Mouse (Mus musculus) granulocyte monocyte progenitor cell, adult 5-6 weeks (primary cell): ENCODE results near the gene Gm10840. TPM values are rescaled to one million over a fixed set of nuclear protein-coding genes. Genes with fewer than 3 reads are reported as not detected.

Source experiments
- ATAC-seq: replicated peaks from 2 replicates; pipeline ENCODE4 v1.8.0; 2016; ENCODE audit warnings: mild to moderate bottlenecking, moderate TSS enrichment, inconsistent platforms; ENCODE audit not compliant: poor library complexity, severe bottlenecking
- total RNA-seq, 2 experiments: library from RNA; stranded (forward) in 1 of 2; stranded (reverse) in 1 of 2; fragments of 200-712, 200-1000 nt in 1 of 2; fragments of >200 nt in 1 of 2; fragmentation: Nextera tagmentation in 1 of 2; gene quantifications; 2 replicates each; pipeline ENCODE4 v1.2.3; 2014 to 2017

The Gm10840 gene
- total RNA-seq, 2 experiments from 2014 or later: not detected

DNA sequence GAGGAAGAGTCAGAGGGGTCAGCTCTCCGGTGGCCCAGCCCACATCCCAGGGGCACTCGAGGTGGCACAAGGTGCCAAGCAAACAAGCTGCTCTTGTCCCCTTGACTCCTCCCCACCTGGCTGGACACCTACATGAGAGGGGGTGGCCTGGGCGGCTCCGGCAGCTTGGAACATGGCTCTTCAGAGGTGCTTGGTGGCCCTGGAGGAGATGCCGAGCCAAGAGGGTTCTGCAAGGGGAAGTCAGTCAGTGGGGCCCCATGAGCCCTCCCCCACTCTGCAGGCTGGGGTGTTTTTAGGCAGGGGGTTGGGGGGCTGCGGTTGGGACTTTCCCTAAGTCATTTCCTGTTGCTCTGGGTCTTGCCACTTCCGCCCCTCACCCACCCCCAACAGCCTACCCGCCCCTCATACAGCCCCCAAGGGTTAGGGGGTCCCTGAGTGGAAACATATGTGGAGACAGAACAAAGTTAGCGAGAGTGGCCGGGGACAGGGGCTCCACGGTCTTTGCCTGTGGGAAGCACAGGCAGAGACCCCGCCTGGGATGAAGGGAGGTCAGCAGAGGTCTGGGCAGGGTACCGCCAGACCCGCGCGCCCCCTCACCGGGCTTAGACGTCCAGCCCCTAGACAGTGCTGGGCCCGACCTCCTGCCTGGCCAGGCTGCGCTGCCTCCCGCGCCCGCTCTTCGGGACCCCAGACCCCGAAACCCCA lies 1.3 kb upstream of the Gm10840 start:
- peak; percentile 64 for ATAC-seq

DNA sequence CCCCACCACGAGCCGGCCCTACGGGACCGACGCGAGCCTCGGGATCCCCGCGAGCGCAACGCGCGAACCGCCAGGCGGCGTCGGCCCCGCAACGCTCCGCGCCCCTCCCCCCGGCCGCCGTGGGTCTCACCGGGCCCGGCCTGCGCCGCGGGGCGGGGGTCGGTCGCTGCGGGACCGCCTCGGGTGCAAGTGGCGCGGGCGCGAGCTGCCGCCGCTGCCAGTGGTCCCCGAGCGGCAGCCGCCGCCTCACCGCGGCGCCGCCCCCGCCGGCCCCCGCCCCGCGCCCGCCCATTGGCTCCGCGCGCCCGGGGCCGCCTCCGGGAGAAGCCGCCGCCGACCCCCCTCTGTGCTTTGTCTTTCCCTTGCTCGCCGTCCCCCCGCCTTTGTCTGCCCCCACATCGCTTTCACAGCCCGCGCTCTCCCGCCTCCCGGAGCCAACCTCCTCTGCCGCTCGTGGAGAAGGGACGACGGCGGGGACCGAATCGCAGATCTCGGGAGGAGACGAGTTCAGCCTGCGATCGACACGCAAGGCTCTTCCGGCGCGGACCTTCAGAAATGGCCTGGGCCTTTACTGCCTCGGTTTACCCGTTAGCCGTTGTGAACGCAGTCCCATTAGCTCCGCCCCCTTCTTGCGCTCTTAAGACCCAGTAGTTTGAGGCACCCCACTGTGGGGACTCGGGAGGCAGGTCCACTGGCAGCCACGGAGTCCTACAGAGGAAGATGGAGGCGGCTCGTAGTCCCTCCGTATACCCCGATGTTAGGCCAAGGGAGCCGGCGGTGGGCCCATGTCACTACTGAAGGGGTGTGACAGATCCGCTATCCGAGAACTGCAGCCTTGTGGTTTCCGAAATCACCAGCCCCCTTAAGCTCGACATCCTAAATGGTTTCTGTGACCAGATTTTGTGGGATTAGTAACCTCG lies 469 bp upstream of the Gm10840 start:
- peak; percentile 44 for ATAC-seq

GRCm38 (mm10) chr11:106162237-106162636 lies 1.6 kb downstream of the Gm10840 start:
- ATAC-seq: no peak

DNA sequence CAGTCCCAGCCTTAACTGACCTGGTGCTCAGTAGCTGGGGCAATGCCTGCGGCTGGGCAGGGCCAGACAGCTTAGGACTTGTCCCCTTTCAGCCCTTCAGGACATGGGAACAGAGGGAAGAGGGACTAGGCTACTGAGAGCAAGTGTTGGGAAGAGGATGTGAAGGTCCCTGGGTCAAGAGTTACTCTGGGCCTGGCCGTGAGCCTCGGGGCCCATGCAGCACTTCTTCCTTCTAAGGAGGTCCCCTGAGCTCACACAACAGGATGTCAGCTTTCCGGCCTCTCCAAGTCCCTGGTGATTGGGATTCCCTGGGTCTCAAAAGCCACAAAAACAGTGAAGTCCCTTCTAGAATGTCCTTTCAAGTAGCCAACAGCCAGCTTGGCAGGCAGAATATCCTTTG lies 2.9 kb downstream of the Gm10840 start:
- no peak for ATAC-seq

DNA sequence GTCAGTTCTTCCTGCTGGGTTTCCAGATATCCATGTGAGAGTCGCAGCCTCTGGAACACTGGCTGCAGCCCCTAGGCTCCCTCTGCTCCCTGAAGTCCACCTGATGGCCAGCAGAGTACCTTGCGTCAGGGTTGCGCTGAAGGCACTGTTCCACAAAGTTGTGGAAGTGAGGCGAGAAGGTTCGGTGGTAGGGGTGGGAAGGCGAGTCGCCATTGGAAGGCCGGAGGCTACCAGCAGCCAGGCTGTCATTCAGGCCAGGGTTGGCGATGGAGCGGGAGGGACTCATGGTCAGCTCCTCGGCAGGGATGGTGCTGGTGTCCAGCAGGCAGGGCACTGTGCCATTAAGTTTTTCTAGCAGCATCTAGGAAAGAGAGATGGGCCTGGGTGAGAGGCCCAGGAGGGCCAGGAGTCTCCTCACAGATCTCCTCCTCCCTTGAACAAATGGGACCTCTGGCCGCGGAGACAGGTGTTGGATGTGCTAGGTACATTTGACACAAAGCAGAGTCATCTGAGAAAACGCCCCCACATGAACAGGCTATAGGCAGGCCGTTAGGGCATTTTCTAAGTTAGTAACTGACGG lies 4.0 kb downstream of the Gm10840 start:
- no peak for ATAC-seq

DNA sequence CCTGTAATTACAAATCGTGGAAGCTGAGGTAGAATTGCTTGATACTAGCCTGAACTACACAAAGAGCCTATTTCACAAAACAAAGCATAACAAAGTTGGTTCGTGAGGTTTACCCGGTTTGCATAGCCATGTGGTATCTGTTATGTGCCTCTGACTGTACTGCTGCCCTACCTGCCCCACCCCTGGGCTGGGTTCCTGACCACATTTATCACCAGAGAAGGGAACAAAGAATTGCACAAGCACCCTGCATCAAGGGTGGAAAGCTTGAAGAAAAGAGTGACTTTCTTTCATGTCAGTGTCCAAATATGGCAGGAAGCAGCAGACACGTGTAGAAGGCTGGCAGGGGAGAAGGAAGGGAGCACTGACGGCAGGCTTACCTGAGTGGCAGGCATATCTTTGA lies 6.8 kb downstream of the Gm10840 start:
- peak; percentile 85 for ATAC-seq

- ATAC-seq: no peak
These were observed 10.2 kb downstream of the Gm10840 start for GRCm38 (mm10) chr11:106170807-106171206.

DNA sequence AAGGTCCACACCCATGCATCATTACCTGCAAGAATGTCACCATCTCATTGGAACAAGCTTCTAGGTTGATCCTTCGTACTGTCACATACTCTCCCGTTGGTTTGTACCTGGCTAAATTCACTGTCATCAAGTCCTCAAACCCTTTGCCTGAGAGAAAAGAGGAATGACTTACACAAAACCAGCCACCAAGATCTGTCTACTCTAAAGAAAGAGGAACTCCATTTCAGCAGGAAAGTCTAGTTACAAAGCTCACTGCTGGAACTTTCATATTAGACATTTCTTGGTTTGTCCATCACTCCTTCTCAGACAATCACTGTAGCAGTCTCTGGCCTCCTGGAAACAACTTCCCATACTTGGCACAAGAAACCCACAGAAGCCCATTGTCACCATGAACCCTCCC lies 12.6 kb downstream of the Gm10840 start:
- ATAC-seq: peak; percentile 55

DNA sequence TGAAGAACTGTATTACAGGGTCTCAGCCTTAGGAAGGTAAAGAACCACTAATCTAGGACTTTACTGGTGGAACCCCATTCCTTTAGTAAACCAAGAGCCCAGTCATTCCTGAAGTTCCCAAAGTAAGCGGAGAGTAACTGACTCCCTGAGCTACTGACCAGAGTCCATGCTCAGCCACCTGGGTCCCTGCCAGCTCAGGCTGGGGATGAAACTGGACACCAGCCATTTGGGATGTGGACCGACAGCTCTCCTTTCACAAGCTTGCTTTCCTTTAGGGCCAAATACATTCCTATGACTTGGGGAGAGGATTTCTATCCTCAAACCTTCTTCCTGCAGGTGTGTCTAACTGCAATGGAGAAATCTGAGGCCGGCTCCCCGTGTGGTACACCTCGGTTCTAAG lies 13.7 kb downstream of the Gm10840 start:
- no peak for ATAC-seq

DNA sequence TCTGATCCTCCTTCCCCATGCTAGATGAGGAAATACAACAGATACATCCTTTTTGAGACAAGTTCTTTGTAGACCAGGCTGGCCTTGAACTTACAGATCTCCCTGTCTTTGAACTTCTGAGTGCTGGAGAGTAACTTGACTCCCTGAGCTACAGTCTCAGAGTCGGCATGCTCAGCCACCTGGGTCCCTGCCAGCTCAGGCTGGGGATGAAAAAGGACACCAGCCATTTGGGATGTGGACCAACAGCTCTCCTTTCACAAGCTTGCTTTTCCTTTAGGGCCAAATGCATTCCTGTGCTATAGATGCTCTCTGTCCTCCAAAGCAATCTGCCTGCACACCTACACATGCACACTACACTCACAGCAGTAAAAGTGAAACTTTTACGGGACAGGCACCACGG lies 14.4 kb downstream of the Gm10840 start:
- ATAC-seq: no peak

GRCm38 (mm10) chr11:106176372-106176771 lies 15.7 kb downstream of the Gm10840 start:
- ATAC-seq: no peak

- ATAC-seq: no peak
These were observed 17.6 kb downstream of the Gm10840 start for GRCm38 (mm10) chr11:106178036-106178782.

GRCm38 (mm10) chr11:106179711-106180448 lies 19.2 kb downstream of the Gm10840 start:
- ATAC-seq: no peak

GRCm38 (mm10) chr11:106180449-106180801 lies 19.8 kb downstream of the Gm10840 start:
- ATAC-seq: no peak

DNA sequence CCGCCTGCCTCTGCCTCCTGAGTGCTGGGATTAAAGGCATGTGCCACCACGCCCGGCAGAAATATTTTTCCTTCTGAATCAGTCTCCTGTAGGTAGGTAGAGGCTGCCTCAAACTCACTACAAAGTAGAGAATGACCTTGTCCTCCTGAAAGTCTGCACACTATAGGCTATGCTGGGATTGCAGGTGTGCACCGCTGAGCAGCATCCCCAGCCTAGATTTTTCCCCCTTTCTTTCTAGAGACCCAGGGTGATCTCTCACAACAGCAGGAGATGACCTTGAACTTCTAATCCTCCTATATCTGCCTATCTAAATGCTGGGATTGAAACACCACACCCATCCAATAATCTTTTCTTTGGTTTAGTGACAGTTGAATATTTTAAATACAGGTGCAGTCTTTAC lies 26.7 kb downstream of the Gm10840 start:
- no peak for ATAC-seq

DNA sequence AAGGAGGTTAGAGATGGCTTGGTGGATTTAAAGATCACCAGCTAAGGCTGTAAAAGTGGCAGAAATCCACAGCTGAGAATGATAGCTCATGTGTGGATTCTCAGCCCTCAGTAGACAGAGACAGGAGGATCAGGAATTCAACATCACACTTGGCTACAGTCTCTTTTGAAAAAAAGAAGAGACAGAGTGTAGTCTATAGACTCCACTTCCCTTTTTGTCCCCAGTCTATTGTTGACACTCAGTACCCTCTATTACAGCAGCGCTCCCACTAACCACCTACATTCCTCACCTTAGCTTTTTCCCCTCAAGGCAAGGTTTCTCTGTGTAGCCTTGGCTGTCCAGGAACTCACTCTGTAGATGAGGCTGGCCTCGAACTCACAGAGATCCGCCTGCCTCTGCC lies 31.1 kb downstream of the Gm10840 start:
- ATAC-seq: no peak

- ATAC-seq: no peak
These were observed 31.6 kb downstream of the Gm10840 start for GRCm38 (mm10) chr11:106192241-106192640.

- ATAC-seq: peak; percentile 13
These were observed 32.2 kb downstream of the Gm10840 start for GRCm38 (mm10) chr11:106192657-106193370.
